In genomic region chr10:95228192-95228591, GRCm38 (mm10) we compare ENCODE assay signal across 13 mouse cellular contexts.
A peak's percentile ranks its signal among the peaks of the same experiment; 100 is the strongest.
DNase-seq lines count a peak whose midpoint lies in the region; ATAC-seq and TF ChIP-seq lines count a peak whose summit lies in the region.
"Had no signal": no experiment of that assay in that cellular context is flagged by ENCODE, and none has a peak within 500 bp of the region (broad histone marks: within the 10 kb centered on the region; RNA-seq: fewer than 3 reads in every experiment).

No protein-coding gene starts in this region.

- H3K9me3 ChIP-seq in hindbrain, embryonic 16.5 days (ENCODE audit: control insufficient read depth, low read length): no peaks in the 10 kb centered on the region
- no peaks in the 10 kb centered on the region for H3K9me3 ChIP-seq in hindbrain, embryonic 13.5 days
- H3K9me3 ChIP-seq in lung, postnatal 0 days (ENCODE audit: low read length): no peaks in the 10 kb centered on the region
- no peaks in the 10 kb centered on the region for H3K9me3 ChIP-seq in midbrain, postnatal 0 days (ENCODE audit: low read length)
- no peaks in the 10 kb centered on the region for H3K9me3 ChIP-seq in kidney, embryonic 16.5 days (ENCODE audit: low read length)
- H3K9me3 ChIP-seq: stomach, embryonic 15.5 days had no signal

- 0 out of 2 replicates have a peak, but pooled peaks have one; percentile 21 for TF ChIP-seq EP300 in lung, postnatal 0 days (IDR thresholded peaks at IDR 0.05)

- no peak overlapping the region for H3K9ac ChIP-seq in hindbrain, embryonic 16.5 days (ENCODE audit: low read depth, low read length)
- no peak overlapping the region for H3K9ac ChIP-seq in hindbrain, embryonic 13.5 days
- no peak overlapping the region for H3K9ac ChIP-seq in lung, postnatal 0 days (replicated peaks; ENCODE audit: low read depth)
- H3K9ac ChIP-seq in midbrain, postnatal 0 days (replicated peaks; ENCODE audit: low read length, poor library complexity, severe bottlenecking): no peak overlapping the region
- H3K9ac ChIP-seq in kidney, embryonic 16.5 days (replicated peaks; ENCODE audit: low read length): no peak overlapping the region
- H3K9ac ChIP-seq: stomach, embryonic 15.5 days had no signal

- WGBS in hindbrain, embryonic 16.5 days: 59% methylated on average over 6 of the region's 6 CpGs
- WGBS in hindbrain, embryonic 13.5 days: 71% methylated on average over 6 of the region's 6 CpGs
- 58% methylated on average over 6 of the region's 6 CpGs for WGBS in lung, postnatal 0 days
- WGBS in midbrain, postnatal 0 days: 40% methylated on average over 6 of the region's 6 CpGs
- WGBS in kidney, embryonic 16.5 days: 78% methylated on average over 6 of the region's 6 CpGs

- no peak overlapping the region for H3K4me3 ChIP-seq in hindbrain, embryonic 16.5 days (ENCODE audit: low read length)
- no peak overlapping the region for H3K4me3 ChIP-seq in hindbrain, embryonic 13.5 days
- H3K4me3 ChIP-seq in lung, postnatal 0 days (ENCODE audit: low read depth, low read length): no peak overlapping the region
- no peak overlapping the region for H3K4me3 ChIP-seq in midbrain, postnatal 0 days (ENCODE audit: low read depth, low read length)
- H3K4me3 ChIP-seq in kidney, embryonic 16.5 days (ENCODE audit: low read length): no peak overlapping the region
- H3K4me3 ChIP-seq: megakaryocyte, embryonic 14.5 days; stomach, embryonic 15.5 days had no signal

- peak; percentile 74 for ATAC-seq in hindbrain, embryonic 16.5 days
- no peak for ATAC-seq in hindbrain, embryonic 13.5 days (ENCODE audit: low FRiP score)
- peak; percentile 57; the same call in 1 of the 2 replicates for ATAC-seq in lung, postnatal 0 days
- peak; percentile 52; the same call in 1 of the 2 replicates for ATAC-seq in midbrain, postnatal 0 days (ENCODE audit: low FRiP score)
- ATAC-seq in kidney, embryonic 16.5 days (ENCODE audit: low FRiP score, low TSS enrichment): no peak

- no peak overlapping the region for H3K27ac ChIP-seq in hindbrain, embryonic 16.5 days (ENCODE audit: low read depth, low read length)
- H3K27ac ChIP-seq in hindbrain, embryonic 13.5 days: no peak overlapping the region
- H3K27ac ChIP-seq in lung, postnatal 0 days (ENCODE audit: low read length): no peak overlapping the region; the same call in 1 of the 2 replicates
- peak overlapping the region; percentile 47; the same call in 1 of the 2 replicates for H3K27ac ChIP-seq in midbrain, postnatal 0 days (ENCODE audit: low read depth, low read length)
- H3K27ac ChIP-seq in kidney, embryonic 16.5 days (ENCODE audit: low read length): no peak overlapping the region
- H3K27ac ChIP-seq: stomach, embryonic 15.5 days had no signal

- no peaks in the 10 kb centered on the region for H3K4me1 ChIP-seq in hindbrain, embryonic 16.5 days (ENCODE audit: control insufficient read depth, insufficient read depth, low read depth, low read length)
- H3K4me1 ChIP-seq in hindbrain, embryonic 13.5 days (replicated peaks): peaks cover 10% of the 10 kb centered on the region; the same call in 1 of the 2 replicates
- H3K4me1 ChIP-seq in lung, postnatal 0 days (ENCODE audit: insufficient read depth, low read depth, low read length): peaks cover 5% of the 10 kb centered on the region; the same call in 1 of the 2 replicates
- H3K4me1 ChIP-seq in midbrain, postnatal 0 days (ENCODE audit: insufficient read depth, low read length): peaks cover 3% of the 10 kb centered on the region; the same call in 1 of the 2 replicates
- 0 out of 2 replicates have a peak, but pooled peaks cover 7% of the 10 kb centered on the region for H3K4me1 ChIP-seq in kidney, embryonic 16.5 days (ENCODE audit: insufficient read depth, low read length)
- H3K4me1 ChIP-seq: stomach, embryonic 15.5 days had no signal

- peak; percentile 84 for DNase-seq in lung, postnatal 0 days (ENCODE audit: low spot score)
- DNase-seq in lung, postnatal 36 days: no peak
- DNase-seq in fat pad, adult 2 months (ENCODE audit: extremely low read depth, low read depth, low spot score): peak; percentile 7
- DNase-seq in midbrain, postnatal 0 days (ENCODE audit: low spot score): peak; percentile 69
- DNase-seq in heart, postnatal 4 days: no peak
- DNase-seq: kidney, adult 2 months; layer of hippocampus, postnatal 36 days; right cerebral cortex, postnatal 25 days had no signal

- H3K27me3 ChIP-seq in hindbrain, embryonic 16.5 days (replicated peaks; ENCODE audit: control insufficient read depth, insufficient read depth, low read length): no peaks in the 10 kb centered on the region
- no peaks in the 10 kb centered on the region for H3K27me3 ChIP-seq in hindbrain, embryonic 13.5 days
- no peaks in the 10 kb centered on the region for H3K27me3 ChIP-seq in lung, postnatal 0 days (replicated peaks; ENCODE audit: insufficient read depth, low read length)
- no peaks in the 10 kb centered on the region for H3K27me3 ChIP-seq in midbrain, postnatal 0 days (ENCODE audit: insufficient read depth, low read length)
- no peaks in the 10 kb centered on the region for H3K27me3 ChIP-seq in kidney, embryonic 16.5 days (ENCODE audit: insufficient read depth, low read length)
- H3K27me3 ChIP-seq: stomach, embryonic 15.5 days had no signal

- no peaks in the 10 kb centered on the region for H3K36me3 ChIP-seq in hindbrain, embryonic 16.5 days (ENCODE audit: control insufficient read depth, insufficient read depth, low read length)
- no peaks in the 10 kb centered on the region for H3K36me3 ChIP-seq in hindbrain, embryonic 13.5 days
- no peaks in the 10 kb centered on the region for H3K36me3 ChIP-seq in lung, postnatal 0 days (ENCODE audit: insufficient read depth, low read length)
- no peaks in the 10 kb centered on the region for H3K36me3 ChIP-seq in midbrain, postnatal 0 days (ENCODE audit: insufficient read depth, low read length)
- H3K36me3 ChIP-seq in kidney, embryonic 16.5 days (ENCODE audit: insufficient read depth, low read length): no peaks in the 10 kb centered on the region
- H3K36me3 ChIP-seq: stomach, embryonic 15.5 days had no signal

- TF ChIP-seq CTCF in lung, postnatal 0 days (IDR thresholded peaks at IDR 0.05): peak; percentile 53
- peak; percentile 65 for TF ChIP-seq CTCF in midbrain, postnatal 0 days (IDR thresholded peaks at IDR 0.05)

- H3K4me2 ChIP-seq in hindbrain, embryonic 16.5 days (ENCODE audit: low read length): no peak overlapping the region
- no peak overlapping the region for H3K4me2 ChIP-seq in hindbrain, embryonic 13.5 days
- H3K4me2 ChIP-seq in lung, postnatal 0 days (replicated peaks; ENCODE audit: low read depth, low read length): no peak overlapping the region
- no peak overlapping the region for H3K4me2 ChIP-seq in midbrain, postnatal 0 days (ENCODE audit: low read depth, low read length, poor library complexity, severe bottlenecking)
- H3K4me2 ChIP-seq in kidney, embryonic 16.5 days (replicated peaks; ENCODE audit: low read depth, low read length): no peak overlapping the region
- H3K4me2 ChIP-seq: stomach, embryonic 15.5 days had no signal

Comparison
In these comparisons a context has a peak if more than half of its experiments do, and no peak if none do; other contexts are left out.
1. ATAC-seq: peak in hindbrain, embryonic 16.5 days (single experiment), lung, postnatal 0 days (single experiment) and midbrain, postnatal 0 days (single experiment); none in hindbrain, embryonic 13.5 days (single experiment) and kidney, embryonic 16.5 days (single experiment).
2. DNase-seq: peak in lung, postnatal 0 days (single experiment), fat pad, adult 2 months (single experiment) and midbrain, postnatal 0 days (single experiment); none in lung, postnatal 36 days (single experiment) and heart, postnatal 4 days (single experiment).